Mouse (Mus musculus) midbrain, embryonic 16.5 days (tissue): ENCODE results near the gene Prrt1. TPM values are rescaled to one million over a fixed set of nuclear protein-coding genes. Genes with fewer than 3 reads are reported as not detected.

Source experiments
- ATAC-seq: fragments of 200-750 bp; cut with Nextera tagmentation; 2 replicates; pipeline ENCODE4 v1.8.0; 2017; ENCODE audit warnings: moderate TSS enrichment
- H3K27ac ChIP-seq: fragments of 300-500 bp; sonication (generic); 2 replicates; pipeline ENCODE4 v1.5.1; 2014; ENCODE audit warnings: mild to moderate bottlenecking, low read length, mixed read lengths
- H3K27me3 ChIP-seq: fragments of 300-500 bp; sonication (generic); 2 replicates; pipeline ENCODE4 v1.6.1; 2014; ENCODE audit warnings: low read depth, low read length, mixed read lengths; ENCODE audit not compliant: control insufficient read depth, insufficient read depth
- H3K36me3 ChIP-seq: fragments of 300-500 bp; sonication (generic); 2 replicates; pipeline ENCODE4 v1.6.1; 2014; ENCODE audit warnings: mild to moderate bottlenecking, low read length, moderate library complexity, mixed read lengths; ENCODE audit not compliant: control insufficient read depth, insufficient read depth
- H3K4me1 ChIP-seq: fragments of 300-500 bp; sonication (generic); 2 replicates; pipeline ENCODE4 v1.6.1; 2014; ENCODE audit warnings: mild to moderate bottlenecking, low read length, mixed read lengths; ENCODE audit not compliant: control insufficient read depth, insufficient read depth
- H3K4me2 ChIP-seq: fragments of 300-500 bp; sonication (generic); 2 replicates; pipeline ENCODE4 v1.6.1; 2014; ENCODE audit warnings: mild to moderate bottlenecking, low read length, mixed read lengths
- H3K4me3 ChIP-seq: fragments of 300-500 bp; sonication (generic); 2 replicates; pipeline ENCODE4 v1.5.1; 2014; ENCODE audit warnings: low read depth, mild to moderate bottlenecking, low read length, moderate library complexity, mixed read lengths
- H3K9ac ChIP-seq: fragments of 300-500 bp; sonication (generic); 2 replicates; pipeline ENCODE4 v1.6.1; 2014; ENCODE audit warnings: low read depth, low read length, mixed read lengths
- H3K9me3 ChIP-seq: fragments of 300-500 bp; sonication (generic); replicated peaks from 2 replicates; pipeline ENCODE4 v1.6.1; 2014; ENCODE audit warnings: mild to moderate bottlenecking, low read length, mixed read lengths; ENCODE audit not compliant: control insufficient read depth, poor library complexity, severe bottlenecking
- WGBS: fragments of 180-500 bp; shearing (Covaris S2); extraction: QIAGEN DNeasy Blood & Tissue Kit; methylation state at CpG from one replicate; pipeline ENCODE4 v1.1.7; 2014; 5-methylcytosine and 5-hydroxymethylcytosine counted together
- polyA plus RNA-seq: library from polyadenylated mRNA; unstranded; fragments of >200 nt; fragmentation: Nextera tagmentation; extraction: Ambion mirVana; gene quantifications from 2 replicates; pipeline ENCODE4 v1.2.1, GENCODE M21; 2015

Gene Prrt1
- polyA plus RNA-seq, 1 experiment from 2014 or later = 11.5 TPM

DNA sequence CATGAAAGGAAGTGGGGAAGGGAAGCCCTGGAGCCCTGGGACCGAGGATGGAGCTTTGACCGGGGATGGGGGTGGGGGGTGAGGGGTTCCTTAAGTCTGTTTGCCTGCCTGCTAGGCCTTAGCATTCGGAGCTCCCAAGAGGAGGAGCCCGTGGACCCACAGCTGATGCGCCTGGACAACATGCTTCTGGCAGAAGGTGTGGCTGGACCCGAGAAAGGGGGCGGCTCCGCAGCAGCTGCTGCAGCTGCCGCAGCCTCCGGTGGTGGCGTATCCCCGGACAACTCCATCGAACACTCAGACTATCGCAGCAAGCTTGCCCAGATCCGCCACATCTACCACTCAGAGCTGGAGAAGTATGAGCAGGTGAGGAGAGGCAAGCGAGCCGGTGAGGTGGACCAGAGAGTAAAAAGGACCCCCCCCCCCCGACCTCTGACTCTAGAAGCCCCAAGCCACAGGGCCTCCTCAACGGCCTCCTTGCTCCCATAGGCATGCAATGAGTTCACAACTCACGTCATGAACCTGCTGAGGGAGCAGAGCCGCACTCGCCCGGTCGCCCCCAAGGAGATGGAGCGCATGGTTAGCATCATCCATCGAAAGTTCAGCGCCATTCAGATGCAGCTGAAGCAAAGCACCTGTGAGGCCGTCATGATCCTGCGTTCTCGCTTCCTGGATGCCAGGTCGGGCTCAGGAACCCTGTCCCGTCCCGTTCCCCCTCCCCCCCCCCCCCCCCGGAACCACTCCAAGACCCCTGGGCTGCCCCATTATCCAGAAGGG, 35.4 kb upstream of the Prrt1 start:
- ATAC-seq = no peak
- H3K4me1 ChIP-seq = peaks cover 32% of the 10 kb centered on the region
- WGBS = 43% methylated on average over 32 of the region's 34 CpGs

DNA sequence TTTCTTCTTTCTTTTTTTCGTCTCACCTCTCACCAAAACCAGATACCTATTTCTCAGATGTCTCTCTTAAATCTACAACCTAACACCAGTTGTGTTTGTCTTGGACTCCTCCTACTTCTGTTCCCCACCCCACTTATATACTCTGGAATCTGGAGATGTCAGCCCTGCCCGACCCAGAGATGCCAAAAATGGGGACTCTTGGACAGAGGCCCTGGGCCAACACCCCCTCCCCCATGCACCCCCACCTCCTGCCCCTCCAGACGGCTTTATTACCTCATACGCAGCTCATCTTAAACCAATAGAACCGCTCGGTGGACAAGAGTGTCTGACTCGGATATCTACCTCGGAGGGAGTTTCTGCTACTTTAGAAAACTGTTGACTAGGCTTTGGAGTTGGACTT, 33.2 kb upstream of the Prrt1 start:
- peaks cover 21% of the 10 kb centered on the region for H3K36me3 ChIP-seq
- no peaks in the 10 kb centered on the region for H3K9me3 ChIP-seq
- 77% methylated on average over 8 of the region's 8 CpGs for WGBS
- no peak overlapping the region for H3K9ac ChIP-seq
- ATAC-seq = no peak
- H3K4me2 ChIP-seq = no peak overlapping the region
- H3K4me1 ChIP-seq = peaks cover 23% of the 10 kb centered on the region
- no peak overlapping the region for H3K4me3 ChIP-seq
- no peak overlapping the region for H3K27ac ChIP-seq
- no peaks in the 10 kb centered on the region for H3K27me3 ChIP-seq

More for the DNA sequence above, 35.4 kb upstream of the Prrt1 start:
- Histone ChIP-seq H3K9me3 (no peaks in the 10 kb centered on the region), H3K36me3 (peaks cover 15% of the 10 kb centered on the region), H3K27ac (peak overlapping the region; percentile 97), H3K9ac (peak overlapping the region; percentile 94), H3K27me3 (no peaks in the 10 kb centered on the region), H3K4me3 (peak overlapping the region; percentile 69), H3K4me2 (peak overlapping the region; percentile 80)

DNA sequence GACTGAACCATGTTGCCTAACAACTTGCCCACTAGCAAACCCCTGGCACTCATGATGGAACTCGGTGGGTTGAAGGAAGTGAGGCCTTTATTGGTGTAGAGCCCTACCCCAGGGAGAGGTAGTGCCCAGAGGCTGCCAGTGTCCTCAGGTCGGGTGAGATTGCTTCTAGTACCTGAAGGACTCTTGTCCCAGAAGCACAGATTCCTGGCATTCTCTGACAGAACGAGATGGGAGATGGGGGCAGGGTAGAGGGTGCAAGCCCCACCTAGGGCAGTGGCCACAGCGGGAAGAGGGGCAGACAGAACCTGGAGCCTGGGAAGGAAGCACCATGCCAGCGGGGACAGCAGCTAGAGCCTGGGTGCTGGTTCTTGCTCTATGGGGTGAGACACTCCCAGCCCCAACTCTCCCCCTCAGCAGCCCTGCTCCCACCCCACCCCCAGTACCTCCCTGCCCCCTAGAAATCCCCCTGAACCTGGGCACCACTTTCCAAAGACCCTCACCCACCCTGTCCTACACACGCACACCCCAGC, 31.7 kb upstream of the Prrt1 start, which contains the start of gene Ager:
Ager (plus strand) TSS at position 297 of the 530 bp plus-strand sequence.
- H3K9ac ChIP-seq = no peak within 1 kb of the TSS
- peaks cover 23% of the 10 kb centered on the region for H3K4me1 ChIP-seq
- no peak within 1 kb of the TSS for H3K4me3 ChIP-seq
- H3K36me3 ChIP-seq = peaks cover 21% of the 10 kb centered on the region
- no peaks in the 10 kb centered on the region for H3K27me3 ChIP-seq
- H3K27ac ChIP-seq = no peak within 1 kb of the TSS
- no peaks in the 10 kb centered on the region for H3K9me3 ChIP-seq
- ATAC-seq = no peak
- 37% methylated on average over 4 of the region's 6 CpGs for WGBS
- H3K4me2 ChIP-seq = no peak within 1 kb of the TSS

DNA sequence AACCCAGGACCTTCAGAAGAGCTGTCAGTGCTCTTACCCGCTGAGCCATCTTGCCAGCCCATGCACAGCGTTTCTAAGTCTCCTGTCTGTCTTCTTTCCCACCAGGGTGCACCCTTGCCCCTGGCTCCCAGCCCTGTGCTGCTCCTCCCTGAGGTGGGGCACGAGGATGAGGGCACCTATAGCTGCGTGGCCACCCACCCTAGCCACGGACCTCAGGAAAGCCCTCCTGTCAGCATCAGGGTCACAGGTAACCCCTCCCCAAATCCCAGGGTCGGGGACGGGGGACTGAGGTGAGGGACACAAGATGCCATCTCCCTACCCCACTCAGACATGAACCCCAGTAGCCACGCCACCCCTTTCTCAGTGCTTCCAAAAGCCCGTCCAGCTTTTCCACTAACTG, 29.4 kb upstream of the Prrt1 start:
- no peak overlapping the region for H3K27ac ChIP-seq
- H3K4me1 ChIP-seq = peaks cover 12% of the 10 kb centered on the region
- H3K36me3 ChIP-seq = peaks cover 18% of the 10 kb centered on the region
- WGBS = 76% methylated on average over 9 of the region's 9 CpGs
- H3K27me3 ChIP-seq = no peaks in the 10 kb centered on the region
- H3K4me3 ChIP-seq = no peak overlapping the region
- no peak overlapping the region for H3K4me2 ChIP-seq
- H3K9ac ChIP-seq = no peak overlapping the region
- H3K9me3 ChIP-seq = no peaks in the 10 kb centered on the region
- ATAC-seq = no peak

DNA sequence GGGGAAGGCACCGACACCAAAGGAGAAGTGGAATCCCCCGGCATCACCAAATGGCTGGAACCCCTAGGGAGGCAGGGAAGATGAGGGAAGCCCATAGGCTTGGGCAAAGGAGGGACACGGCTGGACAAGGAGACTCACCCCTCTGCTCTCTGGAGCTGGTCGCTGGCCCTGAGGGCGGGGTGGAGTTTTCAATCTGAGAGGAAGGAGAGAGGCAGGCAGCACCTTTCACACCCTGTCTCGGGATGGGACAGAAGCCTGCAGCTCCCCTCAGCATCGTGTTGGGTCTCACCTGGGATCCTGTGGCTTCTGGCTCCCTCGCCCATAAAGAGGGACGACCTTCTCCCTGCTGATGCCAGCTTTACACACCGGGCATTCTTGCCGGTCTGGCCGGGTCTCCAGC, 27.5 kb upstream of the Prrt1 start:
- Histone ChIP-seq H3K4me2 (no peak overlapping the region), H3K36me3 (peaks cover 7% of the 10 kb centered on the region), H3K4me1 (peaks cover 20% of the 10 kb centered on the region), H3K9me3 (no peaks in the 10 kb centered on the region), H3K4me3 (no peak overlapping the region), H3K27ac (no peak overlapping the region), H3K27me3 (no peaks in the 10 kb centered on the region), H3K9ac (no peak overlapping the region)
- WGBS = 86% methylated on average over 12 of the region's 12 CpGs
- no peak for ATAC-seq

DNA sequence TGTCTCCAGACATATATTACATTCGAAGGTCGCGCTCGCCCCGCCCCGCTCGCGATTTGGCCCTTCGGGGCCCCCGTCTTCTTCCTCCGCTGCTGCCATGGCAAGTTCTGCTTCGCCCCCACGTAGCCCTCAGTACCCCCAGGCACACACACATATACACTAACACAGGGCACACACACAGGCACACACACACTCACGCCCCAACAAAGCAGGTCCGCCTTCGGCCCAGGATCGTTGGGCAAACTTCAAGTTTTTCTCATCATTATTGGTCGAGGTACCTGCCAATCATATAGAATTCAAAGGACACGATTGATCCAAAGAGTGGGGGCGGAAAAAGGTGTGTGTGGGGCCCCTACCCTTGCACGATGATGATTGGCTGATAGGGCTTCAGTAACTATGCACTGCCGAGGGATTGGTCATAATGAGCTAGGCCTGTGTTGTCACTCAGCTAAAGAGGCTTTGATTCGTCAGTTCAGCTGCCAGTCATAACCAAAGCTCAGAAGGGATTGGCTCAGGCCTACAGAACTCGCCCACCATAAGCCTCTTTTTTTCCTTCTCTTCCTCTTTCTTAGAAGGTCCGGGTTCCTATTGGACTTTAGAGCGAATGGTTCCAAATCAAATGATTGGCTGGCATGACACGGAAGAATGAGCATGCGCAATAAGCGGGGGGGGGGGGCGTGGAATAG, 25.8 kb upstream of the Prrt1 start, which contains the start of gene Rnf5:
Rnf5 (minus strand) TSS at position 316 of the 686 bp plus-strand sequence.
- Histone ChIP-seq H3K36me3 (peaks cover 7% of the 10 kb centered on the region), H3K4me3 (peak within 1 kb of the TSS; percentile 88), H3K4me2 (peak within 1 kb of the TSS; percentile 94), H3K9me3 (no peaks in the 10 kb centered on the region), H3K4me1 (peaks cover 35% of the 10 kb centered on the region), H3K9ac (peak within 1 kb of the TSS; percentile 98), H3K27me3 (no peaks in the 10 kb centered on the region), H3K27ac (peak within 1 kb of the TSS; percentile 85)
- WGBS = under 1% methylated on average over 30 of the region's 30 CpGs
- ATAC-seq = peak; percentile 95

DNA sequence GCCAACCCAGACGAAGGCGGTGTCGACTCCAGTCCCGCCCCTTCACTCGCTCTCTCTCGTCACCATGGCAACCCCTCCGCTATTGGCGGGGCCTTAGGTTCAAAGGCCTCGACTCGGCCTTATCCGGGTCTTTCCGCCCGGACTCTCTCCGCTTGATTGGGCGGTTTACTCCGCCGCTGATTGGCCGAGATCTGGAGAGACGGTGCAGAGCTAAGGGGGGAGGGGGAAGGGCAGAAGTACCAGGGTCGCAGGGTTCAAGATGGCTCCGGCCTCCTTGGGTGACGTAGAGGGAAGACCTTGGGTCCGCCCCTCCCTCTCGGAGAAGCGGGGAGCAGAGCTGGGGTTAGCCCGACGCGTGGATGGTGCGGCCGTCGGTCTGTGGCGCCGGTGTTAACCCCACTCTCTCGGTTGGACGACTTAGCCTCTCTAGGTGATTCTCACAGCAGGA, 25.2 kb upstream of the Prrt1 start, which contains the start of gene Agpat1:
Agpat1 (plus strand) TSS at position 202 of the 448 bp plus-strand sequence.
- Histone ChIP-seq H3K4me1 (peaks cover 40% of the 10 kb centered on the region), H3K9ac (peak within 1 kb of the TSS; percentile 98), H3K27me3 (no peaks in the 10 kb centered on the region), H3K9me3 (no peaks in the 10 kb centered on the region), H3K36me3 (peaks cover 7% of the 10 kb centered on the region), H3K4me3 (peak within 1 kb of the TSS; percentile 88), H3K4me2 (peak within 1 kb of the TSS; percentile 94), H3K27ac (peak within 1 kb of the TSS; percentile 85)
- WGBS = 0% methylated on average over 34 of the region's 35 CpGs
- peak; percentile 89 for ATAC-seq

DNA sequence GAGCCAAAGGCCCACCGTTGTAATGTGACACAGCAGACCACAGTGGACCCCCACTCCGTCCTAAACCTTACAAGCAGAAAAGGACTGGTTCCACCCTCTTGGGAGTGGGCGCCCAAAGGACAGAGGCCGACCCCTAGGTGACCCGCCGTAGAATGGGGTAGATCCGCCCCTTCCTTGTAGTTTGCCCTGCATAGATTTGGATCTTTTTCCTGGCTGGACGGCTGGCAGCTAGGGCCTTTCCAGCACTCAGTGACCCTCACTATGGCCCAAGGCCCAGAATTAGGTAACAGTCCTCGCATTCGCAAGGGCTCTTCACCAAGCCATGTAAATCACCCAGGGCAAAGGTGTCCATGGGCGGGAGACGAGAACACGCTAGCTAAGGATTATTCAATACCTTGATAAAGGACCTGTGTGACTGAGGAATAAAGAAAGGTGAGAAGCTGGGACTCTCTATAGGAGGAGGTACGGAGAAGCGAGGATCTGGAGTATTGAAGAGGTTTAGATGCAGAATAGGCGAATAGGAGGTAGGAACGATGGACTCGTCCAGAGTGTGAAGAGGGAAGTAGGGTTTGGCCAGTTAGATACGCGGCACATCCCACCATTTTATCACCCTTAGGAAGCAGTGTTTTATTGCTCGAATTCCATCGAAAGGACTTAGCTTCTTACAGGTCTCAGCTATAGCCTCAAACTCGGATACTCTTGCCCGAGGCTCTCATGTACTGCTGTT, 24.7 kb upstream of the Prrt1 start:
- H3K27me3 ChIP-seq = no peaks in the 10 kb centered on the region
- peak overlapping the region; percentile 94 for H3K4me2 ChIP-seq
- whole genome bisulfite sequencing = 19% methylated on average over 24 of the region's 24 CpGs
- ATAC-seq = no peak
- peaks cover 41% of the 10 kb centered on the region for H3K4me1 ChIP-seq
- peak overlapping the region; percentile 88 for H3K4me3 ChIP-seq
- peak overlapping the region; percentile 98 for H3K9ac ChIP-seq
- no peaks in the 10 kb centered on the region for H3K9me3 ChIP-seq
- H3K27ac ChIP-seq = peak overlapping the region; percentile 79
- H3K36me3 ChIP-seq = peaks cover 7% of the 10 kb centered on the region
